Mouse (Mus musculus) forebrain, embryonic 16.5 days (tissue): ENCODE measurements around the gene 1700008O03Rik. TPM values are rescaled to one million over a fixed set of nuclear protein-coding genes. Genes with fewer than 3 reads are reported as not detected.

Source experiments
- ATAC-seq: fragments of 200-750 bp; cut with Nextera tagmentation; 2 replicates; pipeline ENCODE4 v1.8.0; 2017; ENCODE audit warnings: mild to moderate bottlenecking, moderate library complexity
- H3K27ac ChIP-seq: fragments of 300-500 bp; sonication (generic); 2 replicates; pipeline ENCODE4 v1.5.1; 2014; ENCODE audit warnings: low read length, control low read depth
- H3K27me3 ChIP-seq: fragments of 300-500 bp; sonication (generic); replicated peaks from 2 replicates; pipeline ENCODE4 v1.6.1; 2014; ENCODE audit warnings: low read length; ENCODE audit not compliant: control insufficient read depth, insufficient read depth
- H3K36me3 ChIP-seq: fragments of 300-500 bp; sonication (generic); 2 replicates; pipeline ENCODE4 v1.6.1; 2014; ENCODE audit not compliant: control insufficient read depth, insufficient read depth
- H3K4me1 ChIP-seq: fragments of 300-500 bp; sonication (generic); replicated peaks from 2 replicates; pipeline ENCODE4 v1.6.1; 2014; ENCODE audit warnings: low read length; ENCODE audit not compliant: control insufficient read depth, insufficient read depth
- H3K4me2 ChIP-seq: fragments of 300-500 bp; sonication (generic); 2 replicates; pipeline ENCODE4 v1.6.1; 2014; ENCODE audit warnings: mild to moderate bottlenecking, low read length, control low read depth
- H3K4me3 ChIP-seq: fragments of 300-500 bp; sonication (generic); replicated peaks from 2 replicates; pipeline ENCODE4 v1.5.1; 2014; ENCODE audit warnings: mild to moderate bottlenecking, low read length, control low read depth
- H3K9ac ChIP-seq: fragments of 300-500 bp; sonication (generic); replicated peaks from 2 replicates; pipeline ENCODE4 v1.6.1; 2014; ENCODE audit warnings: low read depth, low read length, control low read depth
- H3K9me3 ChIP-seq: fragments of 300-500 bp; sonication (generic); 2 replicates; pipeline ENCODE4 v1.6.1; 2016; ENCODE audit warnings: low read length; ENCODE audit not compliant: control insufficient read depth
- WGBS: fragments of 180-500 bp; shearing (Covaris S2); extraction: QIAGEN DNeasy Blood & Tissue Kit; methylation state at CpG from one replicate; pipeline ENCODE4 v1.1.7; 2014; 5-methylcytosine and 5-hydroxymethylcytosine counted together
- polyA plus RNA-seq: library from polyadenylated mRNA; unstranded; fragments of >200 nt; fragmentation: Nextera tagmentation; extraction: Ambion mirVana; gene quantifications from 2 replicates; pipeline ENCODE4 v1.2.1, GENCODE M21; 2015

Gene 1700008O03Rik
- polyA plus RNA-seq, 1 experiment from 2014 or later, result 2.3 TPM

GRCm38 (mm10) chr7:44320886-44321285 lies 64.7 kb downstream of the 1700008O03Rik start:
- H3K27ac ChIP-seq, result peak overlapping the region; percentile 70
- no peaks in the 10 kb centered on the region for H3K27me3 ChIP-seq
- peaks cover 11% of the 10 kb centered on the region for H3K4me1 ChIP-seq
- H3K4me2 ChIP-seq, result no peak overlapping the region
- no peaks in the 10 kb centered on the region for H3K9me3 ChIP-seq
- peak; percentile 57 for ATAC-seq
- H3K9ac ChIP-seq, result 0 out of 2 replicates have a peak overlapping the region, but pooled peaks have one; percentile 22
- peaks cover 12% of the 10 kb centered on the region for H3K36me3 ChIP-seq
- no peak overlapping the region for H3K4me3 ChIP-seq
- 30% methylated on average over 5 of the region's 8 CpGs for WGBS

GRCm38 (mm10) chr7:44317913-44318312 lies 67.7 kb downstream of the 1700008O03Rik start:
- 24% methylated on average over 4 of the region's 4 CpGs for WGBS
- peaks cover 20% of the 10 kb centered on the region for H3K36me3 ChIP-seq

DNA sequence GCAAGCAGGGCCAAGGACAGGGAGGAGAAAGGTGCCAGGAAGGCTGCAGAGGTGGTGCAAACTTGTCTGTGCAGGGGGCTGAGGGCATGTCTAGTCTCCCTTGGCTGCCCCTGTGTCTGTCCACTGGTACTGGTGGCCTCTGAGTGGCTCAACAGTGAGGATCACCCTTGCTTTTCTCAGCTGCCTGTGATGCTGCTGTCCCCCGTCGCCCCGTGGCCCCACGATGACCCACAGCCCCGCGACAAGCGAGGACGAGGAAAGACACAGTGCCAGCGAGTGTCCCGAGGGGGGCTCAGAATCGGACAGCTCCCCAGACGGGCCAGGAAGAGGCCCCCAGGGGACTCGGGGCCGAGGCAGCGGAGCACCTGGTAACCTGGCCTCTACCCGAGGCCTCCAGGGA lies 73.1 kb downstream of the 1700008O03Rik start:
- 75% methylated on average over 16 of the region's 16 CpGs for WGBS
- Histone ChIP-seq H3K27me3 (no peaks in the 10 kb centered on the region), H3K4me2 (no peak overlapping the region), H3K9me3 (no peaks in the 10 kb centered on the region), H3K4me3 (no peak overlapping the region), H3K4me1 (peaks cover 19% of the 10 kb centered on the region), H3K9ac (no peak overlapping the region), H3K27ac (no peak overlapping the region), H3K36me3 (peaks cover 10% of the 10 kb centered on the region)
- ATAC-seq, result no peak

More at GRCm38 (mm10) chr7:44317913-44318312, 67.7 kb downstream of the 1700008O03Rik start:
- Histone ChIP-seq H3K4me2 (no peak overlapping the region), H3K4me3 (no peak overlapping the region), H3K9ac (no peak overlapping the region), H3K27me3 (no peaks in the 10 kb centered on the region), H3K9me3 (no peaks in the 10 kb centered on the region), H3K27ac (no peak overlapping the region), H3K4me1 (peaks cover 11% of the 10 kb centered on the region)
- 0 out of 2 replicates have a peak, but pooled peaks have one; percentile 26 for ATAC-seq

DNA sequence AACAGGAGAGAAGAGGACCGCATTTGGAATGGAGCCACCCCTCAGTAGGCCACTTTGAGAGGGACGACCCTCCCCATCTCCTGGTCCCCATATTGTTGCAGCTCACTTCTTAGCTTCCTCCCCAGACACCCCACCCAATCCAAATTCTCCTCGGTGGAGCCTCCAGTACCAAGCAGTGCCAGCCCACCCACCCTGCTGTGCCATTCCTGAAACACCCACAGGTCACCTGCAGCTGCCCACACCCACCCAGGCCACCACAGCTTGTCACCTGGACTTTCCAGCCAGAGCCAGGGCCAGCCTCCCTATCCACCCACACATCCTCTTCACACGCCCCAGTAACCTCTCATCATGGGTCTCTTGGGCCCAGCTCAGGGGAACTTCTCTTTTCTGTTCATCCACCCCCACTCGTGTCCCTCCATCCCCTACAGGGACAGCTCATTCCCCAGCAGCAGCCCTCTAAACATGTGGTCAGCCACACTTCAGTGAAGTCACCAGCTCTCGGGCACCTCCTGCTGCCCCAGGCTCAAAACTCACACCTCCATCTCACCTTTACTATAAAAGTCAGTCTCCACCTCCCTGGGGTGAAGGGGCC lies 73.8 kb downstream of the 1700008O03Rik start:
- no peaks in the 10 kb centered on the region for H3K27me3 ChIP-seq
- H3K4me1 ChIP-seq, result peaks cover 19% of the 10 kb centered on the region
- H3K4me3 ChIP-seq, result peak overlapping the region; percentile 71
- no peaks in the 10 kb centered on the region for H3K9me3 ChIP-seq
- peaks cover 9% of the 10 kb centered on the region for H3K36me3 ChIP-seq
- no peak overlapping the region for H3K27ac ChIP-seq
- 23% methylated on average over 6 of the region's 6 CpGs for WGBS
- 0 out of 2 replicates have a peak, but pooled peaks have one; percentile 6 for ATAC-seq
- peak overlapping the region; percentile 83 for H3K9ac ChIP-seq
- H3K4me2 ChIP-seq, result peak overlapping the region; percentile 87

- Histone ChIP-seq H3K4me1 (peaks cover 19% of the 10 kb centered on the region), H3K9me3 (no peaks in the 10 kb centered on the region), H3K36me3 (peaks cover 8% of the 10 kb centered on the region), H3K9ac (peak overlapping the region; percentile 83), H3K4me2 (peak overlapping the region; percentile 87), H3K27me3 (no peaks in the 10 kb centered on the region), H3K4me3 (peak overlapping the region; percentile 71), H3K27ac (peak overlapping the region; percentile 56)
- under 1% methylated on average over 38 of the region's 38 CpGs for WGBS
- ATAC-seq, result peak; percentile 44
These were observed 74.5 kb downstream of the 1700008O03Rik start for GRCm38 (mm10) chr7:44310878-44311712.

GRCm38 (mm10) chr7:44310285-44310877 lies 75.2 kb downstream of the 1700008O03Rik start:
- peaks cover 8% of the 10 kb centered on the region for H3K36me3 ChIP-seq
- peak; percentile 18 for ATAC-seq
- H3K4me2 ChIP-seq, result peak overlapping the region; percentile 87
- no peaks in the 10 kb centered on the region for H3K27me3 ChIP-seq
- no peaks in the 10 kb centered on the region for H3K9me3 ChIP-seq
- peaks cover 25% of the 10 kb centered on the region for H3K4me1 ChIP-seq
- peak overlapping the region; percentile 71 for H3K4me3 ChIP-seq
- peak overlapping the region; percentile 56 for H3K27ac ChIP-seq
- WGBS, result 0% methylated on average over 31 of the region's 40 CpGs
- H3K9ac ChIP-seq, result peak overlapping the region; percentile 83

Other genes with a start within 250 kb of the 1700008O03Rik start
- not detected in 2 replicates for gene Klk1b16, start 249.1 kb downstream of the 1700008O03Rik start, polyA plus RNA-seq
- not detected in 2 replicates for gene Klk1b24, start 197.6 kb downstream of the 1700008O03Rik start, polyA plus RNA-seq
- not detected in 2 replicates for gene Klk1b3, start 187.6 kb downstream of the 1700008O03Rik start, polyA plus RNA-seq
- gene Klk1b4, start 178.4 kb downstream of the 1700008O03Rik start, polyA plus RNA-seq, result not detected in 2 replicates
- gene Klk1b5, start 169.9 kb downstream of the 1700008O03Rik start, polyA plus RNA-seq, result not detected in 2 replicates
- gene Klk1, start 160.5 kb downstream of the 1700008O03Rik start, polyA plus RNA-seq, result not detected in 2 replicates
- gene Gm36864, start 149.6 kb downstream of the 1700008O03Rik start, polyA plus RNA-seq, result not detected in 2 replicates
- 1.1 and 1.4 TPM in 2 replicates for gene 1700028J19Rik, start 139.1 kb downstream of the 1700008O03Rik start, polyA plus RNA-seq
- gene 2410002F23Rik, start 139.1 kb downstream of the 1700008O03Rik start, polyA plus RNA-seq, result 240 and 264 TPM in 2 replicates
- not detected in 2 replicates for gene Acp4, start 128.4 kb downstream of the 1700008O03Rik start, polyA plus RNA-seq
- not detected in 2 replicates for gene Gm15517, start 124.4 kb downstream of the 1700008O03Rik start, polyA plus RNA-seq
- 3.5 and 4.4 TPM in 2 replicates for gene Clec11a, start 78.9 kb downstream of the 1700008O03Rik start, polyA plus RNA-seq
- gene Shank1, start 75.6 kb downstream of the 1700008O03Rik start, polyA plus RNA-seq, result 20.4 and 26.5 TPM in 2 replicates
- 27.2 and 37.2 TPM in 2 replicates for gene Syt3, start 1.7 kb downstream of the 1700008O03Rik start, polyA plus RNA-seq
- 10.6 and 12.6 TPM in 2 replicates for gene Lrrc4b, start 43.2 kb upstream of the 1700008O03Rik start, polyA plus RNA-seq
- gene Aspdh, start 79.6 kb upstream of the 1700008O03Rik start, polyA plus RNA-seq, result 2.6 and 3.7 TPM in 2 replicates
- 51.4 and 61.8 TPM in 2 replicates for gene Josd2, start 82.2 kb upstream of the 1700008O03Rik start, polyA plus RNA-seq
- 120 and 127 TPM in 2 replicates for gene Emc10, start 110.7 kb upstream of the 1700008O03Rik start, polyA plus RNA-seq
- gene Fam71e1, start 110.8 kb upstream of the 1700008O03Rik start, polyA plus RNA-seq, result 22.2 and 28.9 TPM in 2 replicates
- 0.05 and 0.12 TPM in 2 replicates for gene Mybpc2, start 138.8 kb upstream of the 1700008O03Rik start, polyA plus RNA-seq
- gene Spib, start 146.3 kb upstream of the 1700008O03Rik start, polyA plus RNA-seq, result not detected in 2 replicates
- 46.1 and 48.0 TPM in 2 replicates for gene Pold1, start 163.0 kb upstream of the 1700008O03Rik start, polyA plus RNA-seq
- gene Nr1h2, start 168.1 kb upstream of the 1700008O03Rik start, polyA plus RNA-seq, result 69.8 and 80.2 TPM in 2 replicates
- 0.42 and 1.4 TPM in 2 replicates for gene Napsa, start 186.6 kb upstream of the 1700008O03Rik start, polyA plus RNA-seq
- gene Kcnc3, start 204.8 kb upstream of the 1700008O03Rik start, polyA plus RNA-seq, result 2.8 and 4.0 TPM in 2 replicates